Mouse (Mus musculus): ENCODE measurements around the gene 9530077C05Rik. TPM values are rescaled to one million over a fixed set of nuclear protein-coding genes. Genes with fewer than 3 reads are reported as not detected.

9530077C05Rik gene
- total and polyA plus RNA-seq, 2 experiments from 2014 or later: 13.8 to 16.8 TPM

- no peak for TF ChIP-seq CTCF (IDR thresholded peaks at IDR 0.05; ENCODE audit: low read depth)
- no peak for ATAC-seq
- Histone ChIP-seq H3K9ac (replicated peaks; ENCODE audit: low read length) (peak overlapping the region; percentile 59; the same call in 1 of the 2 replicates), H3K9me3 (ENCODE audit: low read length) (no peaks in the 10 kb centered on the region), H3K36me3 (ENCODE audit: insufficient read depth, low read length) (no peaks in the 10 kb centered on the region), H3K4me2 (ENCODE audit: low read depth, low read length) (peak overlapping the region; percentile 76), H3K27me3 (ENCODE audit: insufficient read depth, low read length) (no peaks in the 10 kb centered on the region), H3K4me3 (ENCODE audit: low read length) (peak overlapping the region; percentile 64), H3K4me1 (ENCODE audit: insufficient read depth, low read length) (peaks cover 4% of the 10 kb centered on the region; the same call in 1 of the 2 replicates), H3K27ac (no peak overlapping the region)
- WGBS: 22% methylated on average over 6 of the region's 6 CpGs
- no peak for DNase-seq (ENCODE audit: low spot score)
These were observed 23.4 kb upstream of the 9530077C05Rik start for GRCm38 (mm10) chr9:22387901-22388300.

GRCm38 (mm10) chr9:22388401-22388980 is 22.8 kb upstream of the 9530077C05Rik start:
- H3K4me3 ChIP-seq (ENCODE audit: low read length): peak overlapping the region; percentile 64
- H3K4me1 ChIP-seq (ENCODE audit: insufficient read depth, low read length): peaks cover 4% of the 10 kb centered on the region; the same call in 1 of the 2 replicates
- no peaks in the 10 kb centered on the region for H3K9me3 ChIP-seq (ENCODE audit: low read length)
- peak overlapping the region; percentile 76 for H3K4me2 ChIP-seq (ENCODE audit: low read depth, low read length)
- DNase-seq (ENCODE audit: low spot score) (peak; percentile 73), ATAC-seq (peak; percentile 77)
- H3K9ac ChIP-seq (replicated peaks; ENCODE audit: low read length): peak overlapping the region; percentile 59
- no peaks in the 10 kb centered on the region for H3K27me3 ChIP-seq (ENCODE audit: insufficient read depth, low read length)
- TF ChIP-seq CTCF (IDR thresholded peaks at IDR 0.05; ENCODE audit: low read depth): no peak
- WGBS: under 1% methylated on average over 41 of the region's 41 CpGs
- no peaks in the 10 kb centered on the region for H3K36me3 ChIP-seq (ENCODE audit: insufficient read depth, low read length)
- peak overlapping the region; percentile 55 for H3K27ac ChIP-seq

- Histone ChIP-seq H3K4me2 (ENCODE audit: low read depth, low read length) (peak within 1 kb of the TSS; percentile 76), H3K4me3 (ENCODE audit: low read length) (peak within 1 kb of the TSS; percentile 64), H3K4me1 (ENCODE audit: insufficient read depth, low read length) (peaks cover 4% of the 10 kb centered on the region; the same call in 1 of the 2 replicates), H3K9ac (replicated peaks; ENCODE audit: low read length) (peak within 1 kb of the TSS; percentile 59), H3K9me3 (ENCODE audit: low read length) (no peaks in the 10 kb centered on the region), H3K27ac (peak within 1 kb of the TSS; percentile 69), H3K27me3 (ENCODE audit: insufficient read depth, low read length) (no peaks in the 10 kb centered on the region), H3K36me3 (ENCODE audit: insufficient read depth, low read length) (no peaks in the 10 kb centered on the region)
- DNase-seq (ENCODE audit: low spot score): peak; percentile 94
- TF ChIP-seq CTCF (IDR thresholded peaks at IDR 0.05; ENCODE audit: low read depth): no peak; the same call in 1 of the 2 replicates
- under 1% methylated on average over 43 of the region's 44 CpGs for WGBS
- ATAC-seq: peak; percentile 97
These were observed 22.3 kb upstream of the 9530077C05Rik start, which contains the start of gene Anln for GRCm38 (mm10) chr9:22389021-22389476. TSS of gene Anln (minus strand) at chr9:22389188.

GRCm38 (mm10) chr9:22389736-22390245 is 21.5 kb upstream of the 9530077C05Rik start:
- peaks cover 4% of the 10 kb centered on the region; the same call in 1 of the 2 replicates for H3K4me1 ChIP-seq (ENCODE audit: insufficient read depth, low read length)
- H3K4me3 ChIP-seq (ENCODE audit: low read length): no peak overlapping the region
- DNase-seq (ENCODE audit: low spot score) (no peak), ATAC-seq (no peak)
- H3K27me3 ChIP-seq (ENCODE audit: insufficient read depth, low read length): no peaks in the 10 kb centered on the region
- H3K9me3 ChIP-seq (ENCODE audit: low read length): no peaks in the 10 kb centered on the region
- peak overlapping the region; percentile 69; the same call in 1 of the 2 replicates for H3K27ac ChIP-seq
- peak overlapping the region; percentile 76; the same call in 1 of the 2 replicates for H3K4me2 ChIP-seq (ENCODE audit: low read depth, low read length)
- no peak for TF ChIP-seq CTCF (IDR thresholded peaks at IDR 0.05; ENCODE audit: low read depth)
- H3K9ac ChIP-seq (replicated peaks; ENCODE audit: low read length): no peak overlapping the region
- 70% methylated on average over 6 of the region's 6 CpGs for WGBS
- no peaks in the 10 kb centered on the region for H3K36me3 ChIP-seq (ENCODE audit: insufficient read depth, low read length)

GRCm38 (mm10) chr9:22390390-22390789 is 20.9 kb upstream of the 9530077C05Rik start:
- TF ChIP-seq CTCF (IDR thresholded peaks at IDR 0.05; ENCODE audit: low read depth): no peak
- H3K36me3 ChIP-seq (ENCODE audit: insufficient read depth, low read length): no peaks in the 10 kb centered on the region

GRCm38 (mm10) chr9:22394725-22395124 is 16.6 kb upstream of the 9530077C05Rik start:
- Histone ChIP-seq H3K27ac (no peak overlapping the region), H3K27me3 (ENCODE audit: insufficient read depth, low read length) (no peaks in the 10 kb centered on the region), H3K9ac (replicated peaks; ENCODE audit: low read length) (no peak overlapping the region), H3K4me3 (ENCODE audit: low read length) (no peak overlapping the region), H3K4me1 (ENCODE audit: insufficient read depth, low read length) (no peaks in the 10 kb centered on the region), H3K4me2 (ENCODE audit: low read depth, low read length) (no peak overlapping the region), H3K9me3 (ENCODE audit: low read length) (no peaks in the 10 kb centered on the region), H3K36me3 (ENCODE audit: insufficient read depth, low read length) (no peaks in the 10 kb centered on the region)
- DNase-seq (ENCODE audit: low spot score): no peak
- ATAC-seq: no peak
- 91% methylated on average over 2 of the region's 2 CpGs for WGBS
- no peak for TF ChIP-seq CTCF (IDR thresholded peaks at IDR 0.05; ENCODE audit: low read depth)

More at GRCm38 (mm10) chr9:22390390-22390789, 20.9 kb upstream of the 9530077C05Rik start:
- Histone ChIP-seq H3K27ac (no peak overlapping the region), H3K27me3 (ENCODE audit: insufficient read depth, low read length) (no peaks in the 10 kb centered on the region), H3K4me3 (ENCODE audit: low read length) (no peak overlapping the region), H3K4me1 (ENCODE audit: insufficient read depth, low read length) (peaks cover 4% of the 10 kb centered on the region; the same call in 1 of the 2 replicates), H3K4me2 (ENCODE audit: low read depth, low read length) (no peak overlapping the region), H3K9ac (replicated peaks; ENCODE audit: low read length) (no peak overlapping the region), H3K9me3 (ENCODE audit: low read length) (no peaks in the 10 kb centered on the region)
- DNase-seq (ENCODE audit: low spot score) (no peak), ATAC-seq (no peak)
- 93% methylated on average over 5 of the region's 5 CpGs for WGBS

GRCm38 (mm10) chr9:22399021-22399420 is 12.3 kb upstream of the 9530077C05Rik start:
- ATAC-seq (no peak), DNase-seq (ENCODE audit: low spot score) (no peak)
- H3K4me3 ChIP-seq (ENCODE audit: low read length): no peak overlapping the region
- H3K27ac ChIP-seq: no peak overlapping the region
- 77% methylated on average over 4 of the region's 4 CpGs for WGBS
- TF ChIP-seq CTCF (IDR thresholded peaks at IDR 0.05; ENCODE audit: low read depth): no peak
- no peaks in the 10 kb centered on the region for H3K4me1 ChIP-seq (ENCODE audit: insufficient read depth, low read length)
- no peak overlapping the region for H3K9ac ChIP-seq (replicated peaks; ENCODE audit: low read length)
- no peaks in the 10 kb centered on the region for H3K36me3 ChIP-seq (ENCODE audit: insufficient read depth, low read length)
- no peaks in the 10 kb centered on the region for H3K9me3 ChIP-seq (ENCODE audit: low read length)
- no peak overlapping the region for H3K4me2 ChIP-seq (ENCODE audit: low read depth, low read length)
- no peaks in the 10 kb centered on the region for H3K27me3 ChIP-seq (ENCODE audit: insufficient read depth, low read length)

All from hindbrain, postnatal 0 days (tissue).